Mouse (Mus musculus): ENCODE results near the gene Cacna2d4. TPM values are rescaled to one million over a fixed set of nuclear protein-coding genes. Genes with fewer than 3 reads are reported as not detected.

Cacna2d4 gene
- polyA plus RNA-seq, 1 experiment = not detected

DNA sequence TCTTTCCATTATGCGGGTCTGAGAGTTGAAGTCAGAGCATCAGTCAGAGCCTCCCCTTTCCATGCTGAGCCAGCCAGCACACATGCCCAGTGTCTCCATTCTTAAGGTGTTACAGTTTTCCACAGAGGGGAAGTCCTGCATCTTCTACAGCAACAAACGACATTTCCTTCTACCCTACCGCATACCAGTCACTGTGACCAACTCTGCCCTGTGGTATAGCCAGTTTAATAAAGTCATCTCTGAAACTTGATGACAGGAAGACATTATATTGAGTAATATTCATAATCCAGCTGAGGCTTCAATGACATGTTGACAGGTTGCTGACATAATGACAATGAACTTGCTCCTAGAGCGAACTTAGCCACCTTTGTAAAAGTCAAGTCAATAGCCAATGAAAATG lies 154.4 kb downstream of the Cacna2d4 start:
- H3K4me3 ChIP-seq (ENCODE audit: insufficient read depth, low read depth, low read length) = no peak overlapping the region
- peaks cover 19% of the 10 kb centered on the region for H3K4me1 ChIP-seq (ENCODE audit: control insufficient read depth, insufficient read depth, insufficient read length, low read length)
- H3K27ac ChIP-seq (replicated peaks; ENCODE audit: low read depth, low read length) = peak overlapping the region; percentile 30; the same call in 1 of the 2 replicates

DNA sequence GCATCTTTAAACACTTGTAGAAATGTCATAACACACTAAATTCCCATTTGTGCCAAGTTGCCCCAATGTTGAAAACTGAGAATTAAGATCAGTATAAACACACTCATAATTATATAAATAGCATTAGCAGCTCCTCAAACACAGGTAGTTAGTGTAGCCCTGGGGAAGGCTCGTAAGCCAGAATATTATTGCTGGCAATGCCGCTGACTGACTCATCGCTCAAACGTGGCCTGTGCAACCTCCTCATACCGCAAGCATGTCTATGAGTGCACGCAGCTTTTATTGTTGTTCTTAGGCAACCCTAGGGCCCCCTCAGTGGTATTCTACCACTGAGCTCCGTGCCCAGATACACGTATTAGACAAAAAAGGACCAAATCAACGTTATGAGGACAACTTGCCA lies 156.5 kb downstream of the Cacna2d4 start:
- H3K4me3 ChIP-seq (ENCODE audit: insufficient read depth, low read depth, low read length) = no peak overlapping the region
- peaks cover 20% of the 10 kb centered on the region for H3K4me1 ChIP-seq (ENCODE audit: control insufficient read depth, insufficient read depth, insufficient read length, low read length)
- peak overlapping the region; percentile 39; the same call in 1 of the 2 replicates for H3K27ac ChIP-seq (replicated peaks; ENCODE audit: low read depth, low read length)

DNA sequence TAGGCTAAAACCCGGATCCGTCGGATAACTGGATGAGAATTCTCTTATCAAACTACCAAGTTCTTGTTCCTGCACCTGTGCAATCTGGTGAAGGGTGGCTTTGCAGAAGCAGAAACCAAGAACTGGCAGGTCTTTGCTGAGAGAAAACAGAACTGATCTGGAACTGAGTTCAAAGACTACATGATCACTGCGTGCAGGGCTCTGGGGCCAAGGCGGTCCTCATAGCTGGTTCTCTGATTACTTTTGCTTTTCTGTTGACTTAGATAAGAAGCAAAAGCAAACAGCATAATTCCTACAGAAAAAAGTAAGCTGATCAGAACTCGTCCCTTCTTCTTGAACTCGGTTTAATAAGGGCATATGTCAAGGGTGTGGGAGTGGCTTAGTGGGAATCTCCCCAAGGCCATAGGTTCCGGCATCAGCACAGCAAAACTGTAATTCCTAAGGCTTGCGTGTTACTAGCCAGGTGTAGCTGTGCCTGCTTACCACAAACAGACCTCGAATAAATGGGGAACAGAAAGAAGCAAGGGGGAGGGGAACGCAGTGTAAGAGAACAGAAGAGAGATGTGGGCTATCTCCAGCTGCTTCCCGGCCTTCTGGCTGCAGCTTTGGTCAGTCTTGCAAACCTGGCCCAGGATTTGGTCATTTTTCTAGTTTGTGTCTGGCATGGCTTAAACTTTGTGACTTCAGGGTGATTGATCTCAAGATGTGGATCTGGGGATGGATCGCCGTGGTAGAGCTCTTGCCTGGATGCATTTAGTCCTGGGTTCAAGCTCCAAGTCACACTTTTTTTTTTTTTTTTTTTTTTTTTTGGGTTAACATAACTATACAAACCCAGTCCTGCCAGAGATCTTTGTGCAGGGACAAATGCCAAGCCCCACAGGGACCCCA lies 159.3 kb downstream of the Cacna2d4 start:
- H3K27ac ChIP-seq (replicated peaks; ENCODE audit: low read depth, low read length) = peak overlapping the region; percentile 81
- H3K4me1 ChIP-seq (ENCODE audit: control insufficient read depth, insufficient read depth, insufficient read length, low read length) = peaks cover 23% of the 10 kb centered on the region
- H3K4me3 ChIP-seq (ENCODE audit: insufficient read depth, low read depth, low read length) = no peak overlapping the region

DNA sequence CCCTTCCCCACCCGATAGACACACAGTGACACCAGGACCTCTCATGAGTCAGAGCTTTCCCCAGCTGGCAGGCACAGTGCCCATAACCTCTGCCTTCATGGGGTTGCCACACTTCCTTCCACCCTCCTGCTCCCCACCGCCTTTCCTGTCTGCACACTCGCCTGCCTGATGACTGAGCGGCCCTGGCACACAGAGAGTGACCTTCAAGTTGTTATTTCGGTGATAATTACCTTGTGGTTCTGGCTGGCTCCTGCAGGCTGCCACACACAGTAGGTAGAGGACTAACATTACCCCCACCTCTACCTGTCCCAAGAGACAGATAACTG lies 159.9 kb downstream of the Cacna2d4 start:
- H3K4me1 ChIP-seq (ENCODE audit: control insufficient read depth, insufficient read depth, insufficient read length, low read length) = peaks cover 24% of the 10 kb centered on the region
- no peak overlapping the region for H3K4me3 ChIP-seq (ENCODE audit: insufficient read depth, low read depth, low read length)
- peak overlapping the region; percentile 87 for H3K27ac ChIP-seq (replicated peaks; ENCODE audit: low read depth, low read length)

DNA sequence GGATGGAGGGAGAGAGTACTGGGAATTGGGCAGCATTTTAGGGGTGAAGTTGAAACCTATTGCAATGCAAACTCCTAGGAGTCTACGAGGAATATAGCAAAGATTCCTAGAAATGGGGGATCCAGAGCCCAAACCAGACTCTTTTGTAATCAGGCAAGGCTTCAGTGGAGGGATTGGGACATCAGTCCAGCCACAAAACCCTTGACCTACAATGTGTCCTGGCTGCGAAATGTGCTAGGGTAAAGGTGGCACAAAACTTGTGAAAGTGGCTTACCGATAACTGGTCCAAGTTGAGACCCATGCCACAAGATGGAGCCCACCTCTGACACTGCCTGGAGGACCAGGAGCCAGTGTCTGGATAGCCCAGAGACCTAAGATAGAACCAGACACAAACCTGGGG lies 163.0 kb downstream of the Cacna2d4 start:
- H3K4me1 ChIP-seq (ENCODE audit: control insufficient read depth, insufficient read depth, insufficient read length, low read length) = peaks cover 42% of the 10 kb centered on the region

DNA sequence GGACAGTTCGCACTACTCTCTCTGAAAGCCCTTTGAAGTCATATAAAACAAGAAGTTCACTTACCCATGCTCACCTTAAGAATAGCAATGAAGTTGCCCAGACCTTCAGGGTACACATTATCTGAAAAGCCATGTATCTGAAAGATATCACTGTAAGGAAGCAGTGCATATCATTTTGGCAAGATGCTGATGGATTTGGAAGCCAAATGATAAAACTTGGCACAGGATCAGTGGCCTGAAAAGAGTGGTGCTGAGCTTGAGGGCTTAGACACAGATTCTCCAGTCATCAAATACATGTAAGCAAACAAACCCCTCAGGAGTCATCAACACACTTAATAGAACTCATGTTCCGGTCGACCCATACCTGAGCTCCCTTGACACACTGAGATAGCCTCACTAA lies 164.3 kb downstream of the Cacna2d4 start:
- H3K27ac ChIP-seq (replicated peaks; ENCODE audit: low read depth, low read length) = peak overlapping the region; percentile 85
- no peak overlapping the region for H3K4me3 ChIP-seq (ENCODE audit: insufficient read depth, low read depth, low read length)

More for the DNA sequence above, 163.0 kb downstream of the Cacna2d4 start:
- Histone ChIP-seq H3K4me3 (ENCODE audit: insufficient read depth, low read depth, low read length) (no peak overlapping the region), H3K27ac (replicated peaks; ENCODE audit: low read depth, low read length) (peak overlapping the region; percentile 85)

DNA sequence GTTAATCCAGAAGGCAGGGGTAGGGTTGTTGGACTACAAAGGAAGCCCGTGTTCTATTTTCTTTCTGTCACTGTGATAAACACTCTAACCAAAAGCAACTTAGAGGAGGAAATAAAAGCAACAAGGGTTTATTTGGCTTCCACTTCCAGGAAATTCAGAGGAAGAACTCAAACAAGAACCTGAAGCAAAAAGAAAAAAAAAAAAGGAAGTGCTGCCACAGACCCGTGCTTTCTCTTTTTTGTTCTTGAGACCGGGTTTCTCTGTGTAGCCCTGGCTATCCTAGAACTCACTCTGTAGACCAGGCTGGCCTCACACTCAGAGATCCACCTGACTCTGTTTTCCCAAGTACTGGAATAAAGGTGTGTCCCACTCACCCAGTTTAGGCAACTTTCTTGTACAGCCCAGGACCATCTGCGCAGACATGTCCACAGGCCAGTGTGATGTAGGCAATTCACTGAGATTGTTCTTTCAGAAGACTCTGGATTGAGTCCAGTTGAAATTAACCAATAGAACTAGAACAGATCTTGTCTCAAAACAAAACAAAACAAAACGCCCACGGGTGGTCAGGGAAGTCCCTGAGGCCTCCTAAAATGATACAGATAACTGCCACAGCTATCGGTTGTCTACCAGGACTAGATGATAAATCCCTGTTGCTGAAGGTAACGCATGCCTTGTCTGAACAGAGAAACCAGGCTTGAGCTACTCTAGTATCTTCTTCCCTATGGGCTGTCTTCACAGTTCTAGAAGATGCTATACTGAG lies 165.4 kb downstream of the Cacna2d4 start:
- H3K4me3 ChIP-seq (ENCODE audit: insufficient read depth, low read depth, low read length) = no peak overlapping the region
- peak overlapping the region; percentile 48 for H3K27ac ChIP-seq (replicated peaks; ENCODE audit: low read depth, low read length)
- H3K4me1 ChIP-seq (ENCODE audit: control insufficient read depth, insufficient read depth, insufficient read length, low read length) = peaks cover 40% of the 10 kb centered on the region

More for the DNA sequence above, 164.3 kb downstream of the Cacna2d4 start:
- peaks cover 38% of the 10 kb centered on the region for H3K4me1 ChIP-seq (ENCODE audit: control insufficient read depth, insufficient read depth, insufficient read length, low read length)

Other genes with a start within 250 kb of the Cacna2d4 start
- gene Dcp1b, start 61.3 kb upstream of the Cacna2d4 start, polyA plus RNA-seq (2012; ENCODE audit: insufficient read depth, insufficient read length, missing spikeins) = 4.9 and 5.8 TPM in 2 replicates
- 0.48 and 2.1 TPM in 2 replicates for gene Cacna1c, start 40.1 kb upstream of the Cacna2d4 start, polyA plus RNA-seq (2012; ENCODE audit: insufficient read depth, insufficient read length, missing spikeins)
- 0.54 TPM in 1 of 2 replicates, not detected in the other for gene Lrtm2, start 94.2 kb downstream of the Cacna2d4 start, polyA plus RNA-seq (2012; ENCODE audit: insufficient read depth, insufficient read length, missing spikeins)
- gene Adipor2, start 181.2 kb downstream of the Cacna2d4 start, polyA plus RNA-seq (2012; ENCODE audit: insufficient read depth, insufficient read length, missing spikeins) = 370 and 390 TPM in 2 replicates
- 12.4 and 12.7 TPM in 2 replicates for gene Fbxl14, start 243.1 kb downstream of the Cacna2d4 start, polyA plus RNA-seq (2012; ENCODE audit: insufficient read depth, insufficient read length, missing spikeins)

Measured in brown adipose tissue, adult 24 weeks (tissue).